Mouse (Mus musculus): ENCODE measurements around the gene Best2.

The Best2 gene

DNA sequence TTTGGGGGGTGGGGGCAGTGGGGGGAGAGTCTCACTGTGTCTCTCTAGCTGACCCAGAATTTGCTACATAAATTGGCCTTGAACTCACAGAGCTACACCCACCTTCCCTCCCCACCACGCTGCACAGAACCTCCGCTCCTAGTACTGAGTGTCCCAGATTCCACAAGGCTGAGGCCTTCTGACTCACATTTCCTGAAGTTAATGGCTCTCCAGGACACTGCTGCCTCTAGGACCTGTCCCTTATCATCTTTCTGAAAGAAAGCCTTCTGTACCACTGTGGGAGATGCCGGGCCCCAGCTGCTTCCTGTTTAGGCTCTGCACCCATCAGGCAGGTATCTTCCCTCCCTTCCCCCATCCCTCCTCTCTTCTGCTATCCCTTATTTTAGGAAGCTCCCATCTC is 47.7 kb downstream of the Best2 start:
- no peak for DNase-seq

DNA sequence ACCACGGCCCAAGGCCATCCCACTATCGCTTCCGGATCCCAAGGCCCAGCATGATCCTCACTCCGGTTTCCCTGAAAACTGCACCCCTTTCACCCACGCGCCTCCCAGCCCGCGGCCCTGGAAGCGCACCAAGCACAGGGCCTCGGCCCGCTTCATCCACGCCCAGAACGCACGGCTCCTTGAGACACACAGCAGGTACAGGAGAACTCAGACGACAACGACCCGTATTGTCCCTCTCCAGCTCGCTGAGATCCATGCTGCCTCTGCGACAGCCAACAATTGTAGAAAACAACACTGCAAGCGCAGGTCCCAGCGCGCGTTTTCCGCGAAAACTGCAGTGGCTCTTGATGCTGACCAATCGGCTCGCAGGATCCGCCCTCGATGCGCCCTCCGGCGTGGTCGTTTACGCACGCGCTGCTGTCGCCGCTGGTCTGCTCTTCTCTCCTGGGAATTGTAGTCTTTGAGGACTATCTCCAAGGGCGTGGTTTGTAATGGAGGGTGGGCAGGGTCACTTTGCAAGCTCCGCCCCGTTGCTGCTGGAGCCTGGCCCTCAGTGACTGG is 48.5 kb downstream of the Best2 start:
- peak; percentile 92 for DNase-seq

DNA sequence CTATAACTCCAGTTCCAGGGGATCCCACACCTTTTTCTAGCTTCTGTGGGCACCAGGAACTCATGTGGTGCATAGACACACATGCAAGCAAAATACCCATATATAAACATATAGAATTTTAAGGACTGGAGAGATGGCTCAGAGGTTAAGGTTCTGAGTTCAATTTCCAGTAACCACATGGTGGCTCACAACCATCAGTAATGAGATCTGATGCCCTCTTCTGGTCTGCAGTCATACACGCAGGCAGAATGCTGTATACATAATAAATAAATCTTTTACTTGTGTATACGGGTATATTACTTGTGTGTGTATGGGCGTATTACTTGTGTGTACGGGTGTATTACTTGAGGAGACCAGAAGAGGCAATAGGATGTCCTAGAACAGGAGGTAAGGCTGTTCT is 50.4 kb downstream of the Best2 start:
- no peak for DNase-seq

DNA sequence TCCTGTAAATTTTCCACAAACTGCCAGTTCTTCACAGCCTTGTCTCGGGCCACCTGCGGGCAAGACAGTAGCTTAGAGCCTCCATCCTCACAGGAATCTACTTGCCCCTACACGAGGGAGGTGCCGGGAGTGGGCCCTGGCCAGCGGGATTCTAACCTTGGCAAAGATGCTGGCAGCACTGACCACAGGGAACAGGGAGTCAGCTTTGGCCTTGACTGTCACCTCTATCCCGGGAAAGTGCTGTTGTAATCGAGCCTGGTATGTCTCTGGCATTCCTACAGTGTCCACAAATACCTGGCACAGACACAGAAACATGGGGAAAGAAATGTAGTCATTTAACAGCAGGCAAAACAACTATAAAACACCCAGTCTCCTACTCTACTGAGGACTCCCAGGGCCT is 54.5 kb downstream of the Best2 start:
- DNase-seq: no peak
